Mouse (Mus musculus) spleen, adult 2 months (tissue): ENCODE measurements around the gene Zfp36l2.

ENCODE experiments used
- CTCF ChIP-seq: fragments of 200-500 bp; IDR thresholded peaks from 2 replicates; pipeline ENCODE4 v1.5.1; 2011; ENCODE audit warnings: mild to moderate bottlenecking, inconsistent platforms; ENCODE audit not compliant: insufficient read depth, insufficient read length, insufficient replicate concordance; ENCODE audit errors: extremely low read depth
- POLR2A ChIP-seq: fragments of 200-500 bp; IDR thresholded peaks from 2 replicates; pipeline ENCODE4 v1.6.1; 2011; ENCODE audit warnings: low read depth, low read length, inconsistent platforms

DNA sequence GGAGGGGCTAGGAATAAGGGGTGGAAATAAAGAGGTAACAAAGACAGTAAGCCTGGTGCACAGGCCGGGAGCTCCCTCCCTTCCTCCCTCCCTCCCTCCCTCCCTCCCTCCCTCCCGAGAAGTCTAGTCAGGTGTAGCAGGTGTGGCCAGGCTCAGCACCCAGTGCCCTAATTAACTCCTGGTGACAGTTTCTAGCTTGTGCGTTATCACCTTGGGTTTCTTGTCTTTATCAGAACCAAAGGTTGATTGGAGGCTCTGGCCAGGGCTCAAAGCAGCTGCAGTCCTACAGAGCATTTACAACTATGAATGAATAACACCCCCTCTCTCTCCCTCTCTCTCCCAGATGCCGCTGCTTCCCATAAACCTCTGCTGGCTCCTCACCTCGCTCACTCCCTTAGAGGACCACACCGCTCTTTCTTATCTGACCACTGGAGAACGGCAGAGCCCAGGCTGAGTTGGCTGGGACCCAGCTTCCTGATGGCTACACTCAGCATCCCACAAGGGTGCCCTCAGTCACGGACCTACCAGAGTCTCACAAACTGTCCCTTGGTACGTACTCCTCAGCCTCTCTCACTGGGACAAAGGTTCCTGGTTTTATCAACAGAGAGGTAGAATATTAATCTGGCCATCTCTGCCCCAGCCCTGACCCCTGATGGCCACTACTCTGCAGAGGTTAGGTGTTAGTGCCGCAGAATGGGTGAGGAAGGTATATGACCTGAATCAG, 50.9 kb downstream of the Zfp36l2 start:
- TF ChIP-seq CTCF = no peak
- TF ChIP-seq POLR2A = no peak
